Mouse (Mus musculus) heart, embryonic 16.5 days (tissue): ENCODE measurements around the gene Cfap161. TPM values are rescaled to one million over a fixed set of nuclear protein-coding genes. Genes with fewer than 3 reads are reported as not detected.

Experiments used
- ATAC-seq: fragments of 200-750 bp; cut with Nextera tagmentation; replicated peaks from 2 replicates; pipeline ENCODE4 v1.8.0; 2017; ENCODE audit warnings: moderate number of reproducible peaks; ENCODE audit not compliant: insufficient read depth, low FRiP score; ENCODE audit errors: extremely low read depth
- H3K27ac ChIP-seq: fragments of 300-500 bp; sonication (generic); 2 replicates; pipeline ENCODE4 v1.5.1; 2014; ENCODE audit warnings: mild to moderate bottlenecking, low read length, control low read depth, moderate library complexity
- H3K27me3 ChIP-seq: fragments of 300-500 bp; sonication (generic); 2 replicates; pipeline ENCODE4 v1.6.1; 2014; ENCODE audit warnings: low read length, mixed read lengths; ENCODE audit not compliant: control insufficient read depth, insufficient read depth
- H3K36me3 ChIP-seq: fragments of 300-500 bp; sonication (generic); 2 replicates; pipeline ENCODE4 v1.6.1; 2014; ENCODE audit not compliant: control insufficient read depth, insufficient read depth
- H3K4me1 ChIP-seq: fragments of 300-500 bp; sonication (generic); 2 replicates; pipeline ENCODE4 v1.6.1; 2014; ENCODE audit warnings: low read length, mixed read lengths; ENCODE audit not compliant: control insufficient read depth, insufficient read depth
- H3K4me2 ChIP-seq: fragments of 300-500 bp; sonication (generic); 2 replicates; pipeline ENCODE4 v1.6.1; 2014; ENCODE audit warnings: low read depth, mild to moderate bottlenecking, control low read depth, low read length
- H3K4me3 ChIP-seq: fragments of 300-500 bp; sonication (generic); 2 replicates; pipeline ENCODE4 v1.5.1; 2014; ENCODE audit warnings: mild to moderate bottlenecking, control low read depth, low read length
- H3K9ac ChIP-seq: fragments of 300-500 bp; sonication (generic); 2 replicates; pipeline ENCODE4 v1.6.1; 2014; ENCODE audit warnings: low read length, control low read depth
- H3K9me3 ChIP-seq: fragments of 300-500 bp; sonication (generic); replicated peaks from 2 replicates; pipeline ENCODE4 v1.6.1; 2016; ENCODE audit warnings: low read length; ENCODE audit not compliant: control insufficient read depth
- WGBS: fragments of 180-500 bp; shearing (Covaris S2); extraction: QIAGEN DNeasy Blood & Tissue Kit; methylation state at CpG from one replicate; pipeline ENCODE4 v1.1.7; 2014; 5-methylcytosine and 5-hydroxymethylcytosine counted together
- polyA plus RNA-seq: library from polyadenylated mRNA; unstranded; fragments of >200 nt; fragmentation: Nextera tagmentation; extraction: Ambion mirVana; gene quantifications from 2 replicates; pipeline ENCODE4 v1.2.1, GENCODE M21; 2015

Cfap161 gene
- polyA plus RNA-seq, 1 experiment from 2014 or later: 1.8 TPM

DNA sequence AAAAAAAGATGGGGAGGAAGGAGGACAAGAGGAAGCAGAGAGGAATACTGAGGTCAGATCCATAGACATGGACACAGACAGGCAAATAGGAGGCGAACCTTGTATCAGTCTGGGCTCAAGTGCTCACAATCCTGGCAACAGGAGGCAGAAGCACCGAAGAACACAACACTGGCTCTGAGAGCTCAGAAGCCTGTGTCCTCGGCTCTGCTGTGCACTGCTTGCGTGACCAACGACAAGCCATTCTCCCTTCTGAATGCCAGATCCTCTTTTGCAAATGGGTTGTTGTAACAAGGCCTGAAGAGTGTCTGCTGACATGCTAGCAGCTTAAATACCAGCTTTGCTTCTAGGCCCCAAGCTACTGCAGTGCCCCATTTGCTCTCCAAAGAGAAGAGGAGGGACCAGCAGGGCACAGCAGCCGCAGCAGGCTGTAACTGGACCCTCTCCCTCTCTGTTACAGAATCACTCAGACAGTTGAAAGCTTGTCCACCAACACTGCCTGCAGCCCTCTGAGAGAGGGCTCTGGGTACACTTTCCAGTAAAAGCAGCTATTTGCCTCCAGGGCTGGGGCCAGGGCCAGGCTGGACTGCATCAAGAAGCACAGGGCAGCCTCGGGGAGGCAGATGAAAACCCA lies 54.9 kb downstream of the Cfap161 start:
- no peak for ATAC-seq
- no peaks in the 10 kb centered on the region for H3K36me3 ChIP-seq
- H3K9me3 ChIP-seq: no peaks in the 10 kb centered on the region
- H3K4me1 ChIP-seq: peaks cover 2% of the 10 kb centered on the region; the same call in 1 of the 2 replicates
- no peak overlapping the region for H3K9ac ChIP-seq
- H3K4me3 ChIP-seq: no peak overlapping the region
- 38% methylated on average over 7 of the region's 7 CpGs for WGBS
- no peak overlapping the region for H3K4me2 ChIP-seq
- H3K27me3 ChIP-seq: no peaks in the 10 kb centered on the region
- H3K27ac ChIP-seq: peak overlapping the region; percentile 24; the same call in 1 of the 2 replicates

- Histone ChIP-seq H3K9ac (no peak overlapping the region), H3K36me3 (no peaks in the 10 kb centered on the region), H3K4me1 (peaks cover 2% of the 10 kb centered on the region; the same call in 1 of the 2 replicates), H3K4me2 (no peak overlapping the region), H3K27me3 (no peaks in the 10 kb centered on the region), H3K9me3 (no peaks in the 10 kb centered on the region), H3K4me3 (no peak overlapping the region), H3K27ac (no peak overlapping the region)
- peak; percentile 41; the same call in 1 of the 2 replicates for ATAC-seq
- 52% methylated on average over 10 of the region's 10 CpGs for WGBS
These were observed 55.8 kb downstream of the Cfap161 start for GRCm38 (mm10) chr7:83738623-83739462.

DNA sequence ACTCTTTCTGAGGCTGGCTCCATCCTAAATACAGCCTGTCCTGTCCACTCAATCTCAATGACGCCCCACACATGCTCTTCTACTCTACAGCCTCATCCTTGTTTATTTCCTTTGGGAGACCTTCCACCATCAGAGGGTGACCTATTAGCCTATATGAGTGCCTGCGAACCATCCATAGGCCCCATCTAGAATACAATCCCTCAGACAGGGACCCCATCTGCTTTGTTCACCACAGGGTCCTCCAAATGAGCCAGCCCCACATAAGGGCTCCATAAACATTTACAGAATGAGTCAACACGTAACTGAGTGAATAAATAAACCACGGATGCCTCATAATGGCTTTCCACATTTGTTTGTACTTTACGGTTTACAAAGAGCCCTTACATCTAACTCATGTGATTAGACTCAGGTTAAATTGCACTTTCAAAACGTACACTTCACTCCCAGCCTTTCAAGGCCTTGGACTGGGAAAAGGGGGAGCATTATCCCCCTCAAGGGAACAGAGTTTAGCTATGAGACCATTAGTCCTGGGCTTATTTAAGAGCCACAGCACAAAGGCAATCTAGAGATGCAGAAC lies 56.7 kb downstream of the Cfap161 start:
- H3K27me3 ChIP-seq: no peaks in the 10 kb centered on the region
- WGBS: 72% methylated on average over 6 of the region's 6 CpGs
- no peaks in the 10 kb centered on the region for H3K9me3 ChIP-seq
- no peak for ATAC-seq
- H3K4me3 ChIP-seq: no peak overlapping the region
- no peak overlapping the region for H3K9ac ChIP-seq
- H3K4me1 ChIP-seq: peaks cover 2% of the 10 kb centered on the region; the same call in 1 of the 2 replicates
- no peak overlapping the region for H3K4me2 ChIP-seq
- no peaks in the 10 kb centered on the region for H3K36me3 ChIP-seq
- no peak overlapping the region for H3K27ac ChIP-seq

DNA sequence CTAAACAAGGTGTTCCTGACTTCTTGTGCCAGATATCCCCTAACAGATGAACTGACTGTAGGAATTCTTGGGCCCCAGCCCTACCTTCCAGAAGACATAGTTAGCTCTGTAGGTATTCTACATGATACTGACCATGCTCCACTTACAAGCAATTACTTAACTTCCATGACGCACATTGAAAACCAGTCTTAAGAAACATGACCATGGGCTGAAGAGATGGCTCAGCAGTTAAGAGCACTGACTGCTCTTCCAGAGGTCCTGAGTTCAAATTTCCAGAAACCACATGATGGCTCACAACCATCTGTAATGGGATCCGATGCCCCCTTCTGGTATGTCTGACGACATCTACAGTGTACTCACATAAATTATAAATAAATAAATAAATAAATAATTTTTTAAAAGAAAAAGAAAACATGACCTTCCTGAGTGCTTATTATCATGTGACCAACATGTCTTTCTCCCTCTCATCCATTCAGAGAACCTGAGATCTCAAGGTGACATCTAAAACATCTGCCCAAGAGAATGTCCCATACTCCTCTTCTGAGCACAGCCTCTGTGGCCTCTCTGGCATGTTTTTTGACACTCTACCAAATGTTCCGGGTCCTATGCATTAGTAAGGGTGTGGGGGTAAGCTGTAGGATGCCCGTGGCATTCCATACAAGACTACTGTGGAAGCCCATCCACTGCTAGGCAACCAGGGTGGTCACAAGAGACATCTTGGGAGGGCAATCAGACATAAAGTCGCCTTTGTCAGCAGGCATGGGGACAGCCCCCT lies 58.2 kb downstream of the Cfap161 start:
- Histone ChIP-seq H3K36me3 (no peaks in the 10 kb centered on the region), H3K27me3 (no peaks in the 10 kb centered on the region), H3K27ac (no peak overlapping the region), H3K4me3 (no peak overlapping the region), H3K9ac (no peak overlapping the region), H3K4me2 (no peak overlapping the region), H3K4me1 (peaks cover 2% of the 10 kb centered on the region; the same call in 1 of the 2 replicates), H3K9me3 (no peaks in the 10 kb centered on the region)
- WGBS: 81% methylated on average over 6 of the region's 6 CpGs
- ATAC-seq: no peak

- no peak for ATAC-seq
- H3K4me2 ChIP-seq: no peak overlapping the region
- H3K27ac ChIP-seq: no peak overlapping the region
These were observed 59.4 kb downstream of the Cfap161 start for GRCm38 (mm10) chr7:83735108-83735781.

GRCm38 (mm10) chr7:83734671-83735082 lies 60.0 kb downstream of the Cfap161 start:
- Histone ChIP-seq H3K27ac (no peak overlapping the region), H3K4me3 (no peak overlapping the region), H3K36me3 (no peaks in the 10 kb centered on the region), H3K9me3 (no peaks in the 10 kb centered on the region), H3K9ac (no peak overlapping the region), H3K27me3 (no peaks in the 10 kb centered on the region), H3K4me1 (0 out of 2 replicates have a peak, but pooled peaks cover 2% of the 10 kb centered on the region), H3K4me2 (no peak overlapping the region)
- no peak for ATAC-seq
- WGBS: 72% methylated on average over 6 of the region's 6 CpGs

More at GRCm38 (mm10) chr7:83735108-83735781, 59.4 kb downstream of the Cfap161 start:
- Histone ChIP-seq H3K27me3 (no peaks in the 10 kb centered on the region), H3K4me3 (no peak overlapping the region), H3K9me3 (no peaks in the 10 kb centered on the region), H3K9ac (no peak overlapping the region), H3K36me3 (no peaks in the 10 kb centered on the region), H3K4me1 (peaks cover 2% of the 10 kb centered on the region; the same call in 1 of the 2 replicates)
- 84% methylated on average over 7 of the region's 7 CpGs for WGBS

- no peaks in the 10 kb centered on the region for H3K4me1 ChIP-seq
- no peak for ATAC-seq
- H3K27ac ChIP-seq: no peak overlapping the region
- H3K9me3 ChIP-seq: no peaks in the 10 kb centered on the region
- WGBS: 76% methylated on average over 3 of the region's 3 CpGs
- H3K4me3 ChIP-seq: no peak overlapping the region
- no peaks in the 10 kb centered on the region for H3K27me3 ChIP-seq
- no peak overlapping the region for H3K9ac ChIP-seq
- no peak overlapping the region for H3K4me2 ChIP-seq
- H3K36me3 ChIP-seq: no peaks in the 10 kb centered on the region
These were observed 60.4 kb downstream of the Cfap161 start for GRCm38 (mm10) chr7:83734246-83734645.

GRCm38 (mm10) chr7:83732781-83733180 lies 61.9 kb downstream of the Cfap161 start:
- 90% methylated on average over 3 of the region's 3 CpGs for WGBS
- Histone ChIP-seq H3K27ac (no peak overlapping the region), H3K4me3 (no peak overlapping the region), H3K4me1 (no peaks in the 10 kb centered on the region), H3K36me3 (no peaks in the 10 kb centered on the region), H3K9ac (no peak overlapping the region), H3K27me3 (no peaks in the 10 kb centered on the region), H3K4me2 (no peak overlapping the region), H3K9me3 (no peaks in the 10 kb centered on the region)
- no peak for ATAC-seq
